Mouse (Mus musculus) megakaryocyte, embryonic 14.5 days (primary cell): Measurements from ENCODE around the gene Lrba.

ENCODE experiments used
- FLI1 ChIP-seq: IDR thresholded peaks from 2 replicates; pipeline ENCODE4 v1.6.1; 2012; ENCODE audit warnings: low read length, inconsistent platforms, mixed read lengths
- GATA1 ChIP-seq: IDR thresholded peaks from 3 replicates; pipeline ENCODE4 v1.6.1; 2012; ENCODE audit warnings: mixed read lengths, low read length, inconsistent platforms, borderline replicate concordance

DNA sequence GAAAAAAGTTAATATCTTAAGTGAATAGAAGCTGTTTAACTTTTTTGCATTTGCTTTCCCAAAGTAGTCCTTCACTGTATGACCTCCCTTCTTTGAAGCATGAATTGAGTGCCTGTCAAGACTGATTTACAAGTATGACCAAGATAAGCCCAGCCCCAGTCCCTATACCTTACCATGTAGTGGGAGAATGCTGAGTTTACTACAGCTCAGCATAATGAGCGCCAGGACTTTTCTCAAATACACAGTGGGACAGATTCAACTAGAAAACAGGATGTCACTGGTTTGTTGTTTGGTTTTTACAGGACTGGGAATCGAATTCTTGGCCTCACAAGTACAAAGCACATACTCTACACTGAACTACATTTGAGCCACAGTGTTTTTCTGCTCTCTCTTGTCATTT lies 490.0 kb downstream of the Lrba start:
- TF ChIP-seq GATA1 (no peak), FLI1 (no peak)
